Mouse (Mus musculus) adipocyte (in vitro differentiated cells): ENCODE results near the gene Helz2.

Experiments
- DNase-seq: peaks from one replicate; pipeline ENCODE4 v3.0.0-alpha.2; 2016; ENCODE audit warnings: low spot score

The Helz2 gene

DNA sequence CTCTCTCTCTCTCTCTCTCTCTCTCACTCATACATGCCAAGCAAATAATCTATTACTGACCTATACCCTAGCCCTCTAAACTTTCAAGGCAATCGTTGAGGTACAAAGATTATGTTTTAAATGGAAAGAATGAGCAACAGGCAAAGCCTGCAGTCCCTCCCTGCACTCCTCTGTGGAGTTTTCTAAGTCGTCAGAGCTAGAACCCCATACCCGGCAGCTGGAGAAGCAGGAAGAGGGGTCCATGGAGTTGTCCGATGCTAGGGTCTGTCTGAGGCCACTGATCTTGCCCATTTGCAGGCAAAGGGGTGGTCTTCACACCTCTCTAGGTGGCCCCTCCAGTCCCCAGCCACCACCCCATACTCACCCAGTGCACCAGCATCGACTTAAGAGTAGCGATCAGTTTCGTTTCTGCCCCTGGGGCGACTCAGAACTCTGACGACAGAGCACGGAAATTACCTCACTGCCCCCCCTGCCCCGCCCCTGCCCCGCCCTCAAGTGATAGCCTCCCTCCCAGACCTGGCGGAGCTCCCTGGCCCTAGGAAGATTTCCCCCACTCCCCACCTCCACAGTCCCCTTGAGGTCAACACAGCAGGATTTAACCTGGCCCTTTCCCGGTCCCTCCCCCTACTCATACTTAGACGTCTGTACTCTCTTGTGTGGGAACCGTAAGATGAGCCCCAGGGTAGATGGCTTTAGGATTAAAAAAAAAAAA lies at the start of gene Helz2:
Gene Helz2 (minus strand): TSS at position 426 of the 712 bp plus-strand sequence.
- peak; percentile 69 for DNase-seq

DNA sequence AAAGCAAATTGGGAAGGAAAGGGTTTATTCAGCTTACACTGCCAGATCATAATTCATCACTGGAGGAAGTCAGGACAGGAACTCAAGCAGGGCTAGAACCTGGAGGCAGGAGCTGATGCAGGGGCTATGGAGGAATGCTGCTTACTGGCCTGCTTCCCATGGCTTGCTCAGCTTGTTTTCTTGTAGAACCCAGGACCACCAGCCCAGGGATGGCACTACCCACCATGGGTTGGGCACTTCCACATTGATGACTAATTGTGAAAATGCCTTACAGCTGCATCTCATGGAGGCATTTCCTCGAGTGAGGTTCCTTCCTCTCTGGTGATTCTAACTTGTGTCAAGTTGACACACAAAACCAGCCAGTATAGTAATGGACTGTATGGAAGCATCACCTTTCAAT lies 49.1 kb upstream of the Helz2 start:
- DNase-seq: no peak

DNA sequence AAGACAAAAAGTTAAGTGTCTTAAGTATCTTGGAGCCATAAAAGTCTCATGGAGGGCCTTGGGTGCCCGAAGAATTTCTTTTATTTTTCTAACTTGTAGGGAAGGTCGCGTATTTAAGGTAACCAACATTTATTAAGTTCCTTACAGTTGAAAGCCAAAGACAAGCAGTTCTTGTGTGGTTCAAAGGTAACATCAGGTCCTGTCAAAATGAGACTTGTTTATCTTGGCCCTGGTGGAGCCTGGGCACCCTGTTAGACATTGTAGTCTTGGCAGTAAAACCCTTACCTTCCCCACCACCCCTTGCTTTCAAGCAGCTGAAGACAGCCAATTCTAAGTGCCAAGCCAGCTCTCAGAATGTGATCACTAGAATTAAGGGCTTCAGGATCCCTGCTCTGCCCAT lies 46.9 kb upstream of the Helz2 start:
- DNase-seq: peak; percentile 49

DNA sequence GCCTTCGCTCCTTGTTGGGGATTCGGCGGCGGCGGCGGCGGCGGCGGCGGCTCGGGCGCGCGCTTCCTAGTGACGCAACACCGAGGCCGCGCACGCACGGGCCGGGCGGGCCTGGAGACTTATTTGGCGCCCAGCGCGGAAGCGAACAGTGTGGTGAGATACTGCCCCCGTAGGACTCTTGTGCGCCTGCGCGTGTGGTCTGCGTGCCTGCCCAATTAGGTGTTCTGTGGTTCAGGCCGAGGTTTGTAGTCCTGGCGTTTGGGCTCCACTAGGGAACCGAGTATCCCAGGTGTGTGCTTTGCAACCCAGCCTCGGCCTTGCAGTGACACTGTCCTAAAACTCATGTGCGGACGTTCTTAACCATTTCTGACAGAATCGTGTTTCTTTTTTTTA lies 46.1 kb upstream of the Helz2 start, which contains the start of gene Gmeb2:
Gene Gmeb2 (minus strand): TSS at position 78 of the 393 bp plus-strand sequence.
- DNase-seq: peak; percentile 99

DNA sequence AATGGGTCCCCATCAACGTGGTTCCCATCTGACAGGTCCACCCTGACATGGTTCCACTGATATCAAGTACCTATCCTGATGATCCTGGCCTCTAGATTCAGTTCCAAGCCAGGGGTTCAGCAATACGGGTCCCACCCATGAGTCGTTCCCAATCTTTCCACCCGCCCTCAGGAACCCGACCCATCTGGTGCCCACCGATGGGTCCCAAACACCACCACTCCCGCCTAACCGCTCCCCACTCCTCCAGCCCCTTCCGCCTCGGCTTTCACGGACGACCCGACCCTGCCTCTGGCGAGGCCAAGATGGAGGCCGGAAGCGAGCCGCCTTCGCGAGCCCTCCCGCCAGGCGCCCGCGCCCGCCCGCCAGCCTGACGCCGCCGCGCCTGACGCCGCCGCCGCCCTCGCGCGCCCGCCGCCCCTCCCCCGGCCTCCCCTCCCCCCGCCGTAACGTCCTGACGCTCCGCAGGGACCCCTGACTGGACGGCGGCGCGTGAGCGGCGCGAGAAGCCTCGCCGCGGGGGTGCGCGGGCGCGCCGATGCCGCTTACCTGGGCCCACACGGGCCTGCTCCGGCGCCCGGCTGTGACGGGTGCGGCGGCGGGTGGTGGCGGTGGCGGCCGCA lies 45.6 kb upstream of the Helz2 start:
- peak; percentile 71 for DNase-seq

DNA sequence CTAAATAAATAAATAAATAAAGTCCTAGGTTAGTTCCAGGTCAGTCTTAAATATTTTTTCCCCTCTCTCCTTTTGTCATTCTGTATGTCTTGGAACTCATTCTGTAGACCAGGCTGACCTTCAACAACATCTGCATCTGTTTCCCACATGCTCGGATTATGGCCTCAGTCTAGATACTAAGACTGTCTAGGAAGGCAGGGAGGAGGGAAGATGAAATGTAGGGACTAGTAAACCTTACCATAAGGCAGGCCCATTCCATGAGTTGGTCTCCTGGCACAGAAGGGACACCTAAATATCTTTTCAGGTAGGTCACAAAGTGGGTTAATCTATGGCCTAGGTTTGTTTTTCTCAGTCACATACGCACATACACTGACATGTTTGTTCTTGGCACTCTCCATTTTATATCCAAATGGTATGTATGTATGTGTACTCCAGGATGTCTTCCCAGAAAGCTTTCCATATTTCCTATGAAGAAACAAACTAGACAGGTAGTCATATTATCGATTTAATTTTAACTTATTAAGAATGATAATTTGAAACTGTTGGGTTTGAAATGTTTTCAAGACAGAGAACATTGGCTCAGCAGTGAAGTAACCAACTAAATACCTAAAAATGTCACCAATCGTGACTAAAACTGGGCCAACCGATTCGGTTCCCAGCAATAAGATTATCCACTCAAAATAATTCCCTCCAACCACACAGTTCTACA lies 45.0 kb upstream of the Helz2 start:
- peak; percentile 20 for DNase-seq

DNA sequence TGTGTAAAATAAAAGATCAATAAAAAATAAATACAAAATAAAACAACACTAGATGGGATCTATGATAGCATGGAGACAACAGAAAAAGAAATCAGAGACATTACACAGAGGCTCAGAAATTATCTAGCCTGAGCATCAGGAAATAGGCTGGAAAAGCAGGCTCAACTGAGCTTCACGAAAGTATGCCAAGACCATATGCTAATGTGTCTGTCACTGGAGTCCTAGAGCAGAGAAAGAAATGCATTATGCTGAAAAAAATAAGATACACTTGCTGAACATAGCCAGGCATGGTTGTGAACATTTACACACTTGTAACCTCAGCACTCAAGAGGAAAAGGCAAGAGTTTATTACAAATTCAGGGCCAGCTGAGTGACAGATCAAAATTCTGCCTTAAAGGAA lies 38.1 kb upstream of the Helz2 start:
- peak; percentile 30 for DNase-seq

DNA sequence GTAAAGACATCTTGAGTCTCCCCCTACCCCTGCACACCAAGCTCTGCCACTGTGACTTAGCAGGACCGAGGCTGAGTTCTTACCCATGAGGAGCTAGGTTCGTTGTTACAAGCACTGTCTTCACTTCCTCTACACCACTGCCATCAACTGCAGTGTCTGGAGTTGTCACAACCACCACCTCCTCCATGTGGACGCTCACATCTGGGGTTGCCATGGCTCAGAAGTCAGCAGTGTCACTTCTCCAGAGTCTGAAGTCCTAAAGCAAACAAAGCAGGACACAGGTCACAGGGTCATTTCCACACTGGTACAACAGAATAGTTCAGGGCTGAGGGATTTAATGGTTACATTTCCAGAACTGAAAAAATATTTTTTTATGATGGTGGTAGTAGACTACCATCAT lies 36.0 kb upstream of the Helz2 start:
- DNase-seq: no peak

DNA sequence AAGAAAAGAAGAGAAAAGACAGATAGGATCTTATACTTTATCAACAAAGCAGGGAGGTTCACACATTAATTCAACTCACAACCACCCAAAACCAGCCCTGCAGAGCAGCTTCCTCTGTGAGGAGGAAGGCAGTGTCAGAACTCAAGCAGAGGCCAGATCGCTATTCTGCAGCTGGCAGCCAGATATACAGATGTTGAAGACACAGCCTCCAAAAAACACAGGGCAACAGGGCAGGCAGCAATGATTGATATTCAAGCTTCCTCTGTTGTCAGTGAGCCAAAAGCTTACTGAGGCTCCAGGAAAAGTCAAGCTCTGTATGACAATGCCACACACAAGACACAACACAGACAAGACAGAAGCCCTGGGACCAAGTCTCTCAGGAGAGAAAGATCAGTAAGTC lies 34.9 kb upstream of the Helz2 start:
- DNase-seq: peak; percentile 67

DNA sequence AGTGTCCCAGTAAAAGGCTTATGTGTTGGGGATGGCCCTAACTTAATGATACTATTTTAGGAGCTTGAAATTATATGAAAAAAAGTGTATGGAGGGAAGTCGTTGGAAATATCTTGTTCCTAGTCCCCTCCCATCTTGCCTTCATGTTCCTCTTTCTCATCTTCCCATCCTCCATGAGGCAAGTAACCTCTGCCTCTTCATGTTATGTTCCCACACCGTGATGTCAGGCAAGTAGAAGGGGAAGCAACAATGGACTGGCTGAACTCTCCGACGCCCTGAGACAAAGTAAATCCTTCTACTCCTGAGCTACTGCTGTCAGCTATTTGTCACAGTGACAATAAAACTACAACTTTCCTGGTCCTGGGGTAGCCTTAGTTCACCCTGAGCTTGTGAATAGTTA lies 32.8 kb upstream of the Helz2 start:
- no peak for DNase-seq

DNA sequence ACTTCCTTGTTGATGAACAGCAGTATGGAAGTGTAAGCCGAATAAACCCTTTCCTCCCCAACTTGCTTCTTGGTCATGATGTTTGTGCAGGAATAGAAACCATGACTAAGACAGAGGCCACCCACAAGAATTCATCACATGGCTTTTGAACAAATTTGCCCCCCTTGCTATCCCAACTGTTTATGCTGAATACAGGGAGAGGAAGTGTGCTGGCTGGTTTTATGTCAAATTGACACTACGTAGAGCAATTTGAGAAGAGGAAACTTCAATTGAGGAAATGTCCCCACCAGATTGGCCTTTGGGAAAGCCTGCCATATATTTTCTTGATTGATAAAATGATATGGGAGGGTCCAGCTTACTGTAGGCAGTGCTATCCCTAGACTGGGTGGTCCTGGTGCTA lies 32.0 kb upstream of the Helz2 start:
- DNase-seq: no peak

DNA sequence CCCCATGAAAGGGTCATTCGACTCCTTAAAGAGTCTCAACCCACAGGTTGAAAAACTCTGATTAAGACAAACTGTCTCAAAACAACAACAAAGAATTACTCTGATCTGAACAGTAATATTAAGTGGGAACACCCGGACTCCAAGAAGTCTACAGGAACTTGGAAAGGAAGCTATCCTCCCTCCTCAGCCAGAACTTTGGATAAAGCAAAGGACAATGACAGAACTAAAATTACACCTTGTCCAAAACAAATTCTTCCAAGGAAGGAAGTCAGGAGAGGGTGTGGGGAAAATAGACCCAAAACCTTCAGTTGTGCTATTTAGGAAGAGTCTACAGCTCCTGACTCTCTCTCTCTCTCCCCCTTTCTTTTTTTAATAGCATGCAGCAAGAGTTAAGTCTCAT lies 30.3 kb upstream of the Helz2 start:
- DNase-seq: no peak

DNA sequence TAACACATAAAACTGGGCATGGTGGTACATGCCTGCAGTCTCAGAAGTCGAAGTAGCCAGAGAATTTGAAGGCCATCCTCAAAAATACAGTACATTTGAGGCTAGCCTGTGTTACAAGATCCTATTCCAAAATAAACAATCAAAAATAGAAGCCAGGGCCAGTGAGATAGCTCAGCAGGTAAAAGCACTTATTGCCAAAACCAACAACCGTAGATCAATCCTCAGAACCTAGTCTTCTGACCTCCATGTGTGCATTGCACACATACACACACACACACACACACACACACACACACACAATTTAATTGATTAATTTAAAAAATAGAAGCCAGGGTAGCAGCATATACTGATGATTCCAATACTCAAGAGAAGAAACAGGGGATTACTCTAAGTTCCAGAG lies 25.0 kb upstream of the Helz2 start:
- no peak for DNase-seq

DNA sequence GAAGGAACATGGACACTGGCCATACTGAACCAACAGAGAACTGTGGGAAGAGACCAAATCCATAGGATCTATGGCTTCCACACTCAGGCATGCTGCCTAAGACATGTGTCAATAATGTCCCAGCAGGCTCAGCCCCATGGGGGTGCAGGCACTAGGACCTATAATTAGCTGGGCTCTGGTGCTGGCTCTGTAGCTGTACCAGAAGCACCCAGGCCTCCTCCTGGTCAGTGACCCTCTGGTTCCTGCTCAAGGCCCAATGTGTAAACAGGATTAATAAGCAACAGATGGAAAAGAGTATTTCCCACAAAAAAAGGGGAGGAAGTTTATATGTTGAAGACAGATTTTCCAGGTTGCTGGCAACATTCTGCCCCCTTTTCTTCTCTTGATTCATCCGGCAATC lies 11.4 kb upstream of the Helz2 start:
- no peak for DNase-seq

DNA sequence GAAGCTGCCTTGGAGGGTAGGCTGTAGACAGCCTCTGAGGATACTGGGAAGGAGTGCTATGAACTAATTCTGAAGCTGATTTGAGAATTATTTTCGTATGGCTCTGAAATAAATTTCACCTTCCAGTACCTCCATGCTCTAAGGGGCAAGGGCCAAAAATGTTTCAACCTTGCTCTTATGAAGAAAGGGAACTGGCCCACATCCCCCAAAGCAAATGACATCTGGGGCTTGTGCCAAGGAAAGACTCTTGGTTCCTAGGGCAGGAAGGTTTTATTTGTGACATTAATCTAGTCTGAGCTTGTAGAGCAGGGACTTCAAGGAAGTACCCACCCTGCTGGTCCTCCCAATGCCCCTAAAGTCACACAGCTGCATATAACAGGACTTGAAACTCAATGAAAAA lies 10.0 kb upstream of the Helz2 start:
- DNase-seq: no peak

DNA sequence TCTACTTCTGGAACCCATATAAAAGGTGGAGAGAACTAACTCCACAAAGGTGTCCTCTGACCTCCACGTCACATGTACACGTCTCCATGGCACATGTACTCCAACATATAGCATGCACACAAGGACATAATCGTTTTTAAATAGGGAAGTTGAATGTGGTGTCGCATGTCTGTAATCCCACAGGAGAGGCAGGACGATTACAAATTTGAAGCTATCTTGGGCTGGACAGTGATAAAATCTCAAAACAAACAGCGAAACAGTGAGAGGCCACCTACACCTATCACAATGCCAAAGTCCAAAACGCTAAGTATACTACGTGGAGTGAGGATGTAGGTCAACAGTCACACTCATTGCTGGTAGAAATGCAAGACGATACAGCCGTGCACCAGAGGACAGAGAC lies 7.4 kb upstream of the Helz2 start:
- no peak for DNase-seq

DNA sequence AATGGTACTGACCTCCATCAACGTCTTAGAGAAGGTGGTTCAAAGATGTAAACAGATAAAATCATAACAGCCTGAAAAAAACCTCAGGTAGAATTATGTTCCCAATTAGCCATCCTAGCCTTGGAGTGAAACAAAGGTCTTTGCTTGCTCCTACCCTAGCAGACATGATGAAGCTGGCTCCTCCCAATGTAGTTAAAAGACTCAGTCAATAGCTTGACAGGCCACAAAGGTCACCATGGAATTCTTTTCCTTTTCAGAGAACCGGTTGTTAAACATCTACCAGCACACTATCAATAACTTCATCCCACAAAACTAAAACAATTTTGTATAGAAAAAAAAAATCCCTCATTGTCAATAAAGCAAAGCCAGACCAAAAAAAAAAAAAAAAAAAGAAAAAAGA lies 3.2 kb upstream of the Helz2 start:
- DNase-seq: no peak

DNA sequence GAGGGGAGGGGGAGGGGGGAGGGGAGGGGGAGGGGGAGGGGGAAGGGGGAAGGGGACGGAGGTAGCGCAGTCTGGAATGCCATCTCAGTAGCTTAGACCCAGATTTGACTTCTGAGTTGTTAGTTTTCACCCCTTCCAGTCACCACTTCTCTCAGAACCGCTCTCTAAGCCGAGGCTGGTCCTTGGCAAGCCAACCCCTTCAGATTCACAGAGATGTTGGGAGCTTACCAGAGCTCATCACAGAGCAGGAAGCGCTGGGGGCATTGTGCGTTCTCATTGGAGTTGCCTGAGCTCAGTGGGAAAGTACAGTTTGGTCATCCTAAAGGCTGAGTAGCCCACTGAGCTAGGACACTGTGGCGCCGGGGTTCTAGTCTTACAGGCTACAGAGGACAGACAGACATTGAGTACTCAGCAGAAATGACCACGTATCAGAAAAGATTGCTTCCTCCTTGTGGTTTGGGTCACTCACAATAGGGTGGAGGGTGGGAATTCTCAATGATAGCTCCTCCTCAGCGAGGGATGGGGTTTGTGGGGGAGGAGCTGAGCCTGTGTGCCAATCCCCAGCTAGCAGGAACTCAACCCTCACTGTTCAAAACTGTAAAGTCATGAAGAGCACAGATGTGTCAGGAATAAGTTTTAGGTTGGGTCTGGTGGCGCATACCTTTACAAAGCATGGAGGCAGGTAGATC lies 2.0 kb upstream of the Helz2 start:
- no peak for DNase-seq

DNA sequence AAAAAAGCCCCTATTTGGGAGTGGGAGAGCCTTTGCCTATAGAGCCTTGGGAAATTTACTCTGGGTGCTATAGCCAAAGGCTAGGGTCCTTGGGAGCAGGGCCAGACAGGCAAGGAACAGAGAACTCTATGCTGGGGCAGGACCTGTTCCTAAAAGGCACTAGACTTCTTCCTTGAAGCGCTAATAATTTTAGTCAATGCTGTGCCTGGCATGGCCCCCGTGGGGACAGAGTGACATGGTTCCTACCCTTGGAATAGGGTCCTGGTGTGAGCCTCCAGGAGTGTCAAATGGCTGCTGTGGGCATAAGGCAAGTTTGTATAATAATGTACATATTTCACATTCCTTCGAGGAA lies 463 bp upstream of the Helz2 start:
- no peak for DNase-seq

DNA sequence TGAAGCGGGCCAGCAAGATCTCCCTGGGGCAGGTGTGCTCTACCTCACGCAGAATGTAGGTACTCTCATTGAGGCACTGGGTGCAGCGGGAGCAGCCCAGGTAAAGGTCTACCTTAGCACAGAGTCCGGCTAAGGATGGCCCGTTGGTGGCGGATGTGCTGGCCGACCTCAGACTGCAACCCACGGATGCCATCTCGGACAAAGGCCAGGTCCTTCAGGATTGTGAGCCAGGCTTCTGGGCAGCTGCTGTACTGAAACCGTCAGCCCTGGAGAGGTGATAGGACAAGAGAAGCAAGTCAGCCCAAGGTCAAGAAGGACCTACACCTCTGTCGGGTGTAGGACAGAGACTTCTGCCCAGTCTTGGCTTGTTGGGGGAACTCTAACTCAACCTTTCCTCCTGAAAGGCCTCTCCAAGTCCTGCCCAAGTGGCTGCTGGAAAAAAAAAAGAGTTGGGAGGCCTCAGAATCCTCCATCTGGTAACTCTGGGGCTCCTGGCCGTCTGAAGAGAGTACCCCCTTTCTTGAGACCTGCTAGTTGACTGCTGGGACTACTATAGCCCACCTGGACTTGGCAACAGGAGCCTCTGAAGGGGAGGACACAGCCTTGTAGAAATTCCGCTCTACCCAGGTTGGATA lies 904 bp downstream of the Helz2 start:
- DNase-seq: no peak

DNA sequence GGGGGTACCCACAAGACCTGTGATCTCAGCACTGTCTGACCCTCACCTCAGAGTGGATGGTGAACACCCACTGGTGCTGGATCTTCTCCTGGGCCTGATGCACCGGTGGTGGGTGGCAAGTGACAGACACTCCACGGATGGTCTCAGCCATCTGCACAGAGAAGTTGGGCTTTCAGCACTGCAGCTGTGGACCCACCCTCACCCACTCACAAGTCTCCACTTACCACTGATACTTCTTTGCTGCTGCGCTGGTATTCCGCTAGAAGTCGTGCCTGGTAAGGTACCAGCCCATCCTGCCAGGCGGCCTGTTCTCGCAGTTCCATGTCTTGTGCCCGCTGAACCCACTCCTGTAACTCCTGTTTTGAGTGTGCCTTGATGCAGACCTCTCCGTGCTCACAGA lies 2.6 kb downstream of the Helz2 start:
- no peak for DNase-seq

DNA sequence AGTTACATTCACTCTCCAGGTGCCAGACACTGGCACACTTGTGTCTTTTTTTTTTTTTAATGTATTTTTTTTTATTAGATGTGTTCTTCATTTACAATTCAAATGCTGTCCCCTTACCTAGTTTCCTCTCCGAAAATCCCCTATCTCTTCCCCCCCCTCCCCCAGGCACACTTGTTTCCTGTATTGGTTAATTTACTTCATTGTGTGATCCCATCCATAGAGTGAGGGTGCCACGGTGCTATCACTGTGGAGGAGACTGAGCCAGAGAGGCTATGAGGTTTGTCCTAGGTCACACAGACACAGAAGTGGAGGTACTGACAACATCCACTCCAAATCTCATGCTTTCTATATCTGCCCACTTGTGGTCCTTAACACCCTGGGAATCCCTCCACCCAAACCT lies 3.0 kb downstream of the Helz2 start:
- no peak for DNase-seq
